Mouse (Mus musculus) embryonic fibroblast, embryonic 13.5 days (primary cell): ENCODE results near the gene Rapgef1. TPM values are rescaled to one million over a fixed set of nuclear protein-coding genes. Genes with fewer than 3 reads are reported as not detected.

Source experiments
- H3K27ac ChIP-seq: 2 replicates; pipeline ENCODE4 v1.5.1; 2012; ENCODE audit warnings: low read length, control low read depth, inconsistent platforms; ENCODE audit not compliant: insufficient read depth
- H3K4me1 ChIP-seq: 2 replicates; pipeline ENCODE4 v1.6.1; 2011; ENCODE audit warnings: low read length; ENCODE audit not compliant: control insufficient read depth, insufficient read depth
- H3K4me3 ChIP-seq: 2 replicates; pipeline ENCODE4 v1.5.1; 2011; ENCODE audit warnings: mild to moderate bottlenecking, control low read depth, low read length; ENCODE audit not compliant: insufficient read depth
- CTCF ChIP-seq: IDR thresholded peaks from 2 replicates; pipeline ENCODE4 v1.5.1; 2011; ENCODE audit warnings: mild to moderate bottlenecking, control low read depth, low read length, moderate library complexity, borderline replicate concordance; ENCODE audit not compliant: insufficient read depth
- POLR2A ChIP-seq: IDR thresholded peaks from 2 replicates; pipeline ENCODE4 v1.6.1; 2011; ENCODE audit warnings: low read depth, mild to moderate bottlenecking, control low read depth, low read length, moderate library complexity
- polyA plus RNA-seq: library from polyadenylated mRNA; stranded (reverse); fragments of >200 nt; gene quantifications from 2 replicates; pipeline ENCODE4 v1.2.4, GENCODE M21; 2011; ENCODE audit warnings: low read depth; ENCODE audit not compliant: missing spikeins, insufficient read length

Gene Rapgef1
- polyA plus RNA-seq, 1 experiment, result 43.1 TPM

DNA sequence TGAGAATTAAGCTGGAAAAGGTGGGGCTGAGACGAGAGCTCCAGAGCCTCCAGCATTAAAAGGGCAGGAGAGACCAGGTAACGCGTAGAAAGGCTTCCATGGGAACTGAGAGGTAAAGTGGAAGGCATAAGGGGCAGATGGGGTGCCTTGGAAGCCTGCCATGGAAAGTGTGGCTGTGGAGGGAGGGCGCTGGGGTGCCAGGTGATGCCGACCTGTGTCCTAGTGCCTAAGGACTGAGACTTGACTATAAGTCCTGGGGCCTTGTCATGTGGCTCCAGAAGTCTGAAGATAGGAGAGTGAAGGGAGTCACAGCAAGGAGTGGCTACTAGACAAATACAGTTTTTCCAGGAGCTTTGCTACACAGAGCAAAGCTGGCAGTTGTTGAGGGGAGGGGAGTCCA, 32.4 kb downstream of the Rapgef1 start:
- Histone ChIP-seq H3K27ac (no peak overlapping the region), H3K4me3 (no peak overlapping the region), H3K4me1 (peaks cover 13% of the 10 kb centered on the region; the same call in 1 of the 2 replicates)
- TF ChIP-seq CTCF (no peak), POLR2A (no peak)

DNA sequence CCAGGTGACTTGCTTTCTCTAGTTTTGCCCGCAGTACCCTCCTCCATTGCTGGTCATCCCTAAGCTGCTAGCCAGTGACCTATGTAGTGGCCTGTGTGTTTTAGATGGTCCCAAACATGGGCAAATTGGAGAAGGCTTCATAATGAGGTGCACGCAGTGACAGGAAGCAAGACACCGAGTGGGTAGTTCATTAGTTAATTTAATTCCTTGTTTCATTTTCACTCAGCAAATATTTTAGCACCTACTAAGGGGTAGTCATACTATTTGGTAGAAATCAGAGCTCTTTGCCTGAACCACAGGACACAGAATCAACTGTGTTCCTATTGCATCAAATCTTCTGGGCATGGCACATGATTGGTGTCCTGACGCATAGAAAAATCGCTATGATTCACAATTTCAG, 35.9 kb downstream of the Rapgef1 start:
- H3K4me1 ChIP-seq, result peaks cover 5% of the 10 kb centered on the region
- TF ChIP-seq POLR2A, result no peak
- TF ChIP-seq CTCF, result no peak
- no peak overlapping the region for H3K27ac ChIP-seq
- H3K4me3 ChIP-seq, result no peak overlapping the region

DNA sequence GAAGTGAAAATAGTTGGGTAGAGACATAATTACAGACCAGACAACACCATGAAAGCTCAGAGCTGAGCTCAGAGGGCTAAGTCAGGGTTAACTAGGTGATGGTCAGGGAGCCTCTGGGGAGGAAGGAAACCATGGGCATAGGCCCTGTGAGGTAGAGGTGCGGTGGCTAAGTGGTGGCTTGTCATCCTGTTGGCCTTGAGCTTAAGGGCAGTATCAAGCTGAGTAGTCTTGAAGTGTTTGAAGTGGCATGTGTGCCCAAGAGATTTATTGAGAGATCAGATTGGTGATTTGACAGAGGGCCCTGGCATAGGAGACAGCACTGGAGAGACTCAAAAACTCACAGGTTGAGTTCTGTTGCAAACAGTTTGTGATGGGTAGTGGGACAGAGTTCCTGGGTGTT, 36.6 kb downstream of the Rapgef1 start:
- H3K4me1 ChIP-seq, result peaks cover 6% of the 10 kb centered on the region
- no peak overlapping the region for H3K27ac ChIP-seq
- no peak overlapping the region for H3K4me3 ChIP-seq
- TF ChIP-seq POLR2A (no peak), CTCF (no peak)

DNA sequence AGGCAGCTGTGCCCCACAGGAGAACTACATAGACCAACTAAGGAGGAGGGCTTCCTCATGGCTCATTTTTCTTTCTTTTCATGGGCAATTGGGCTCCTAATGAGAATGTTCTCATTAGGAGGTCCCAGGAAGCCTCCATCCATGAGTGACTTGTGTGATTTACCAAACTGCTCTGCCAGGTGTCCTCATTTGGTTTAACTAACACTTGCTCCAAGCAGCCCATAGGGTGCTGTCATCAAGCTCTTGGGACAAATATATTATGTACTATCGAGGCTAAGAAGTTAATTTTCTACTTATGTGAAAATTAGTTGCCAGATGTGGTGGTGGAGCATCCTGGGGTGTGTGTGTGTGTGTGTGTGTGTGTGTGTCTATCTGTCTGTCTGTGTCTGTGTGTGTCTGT, 37.6 kb downstream of the Rapgef1 start:
- TF ChIP-seq CTCF, result no peak
- no peak for TF ChIP-seq POLR2A
- no peak overlapping the region for H3K4me3 ChIP-seq
- H3K4me1 ChIP-seq, result peaks cover 14% of the 10 kb centered on the region
- no peak overlapping the region for H3K27ac ChIP-seq

DNA sequence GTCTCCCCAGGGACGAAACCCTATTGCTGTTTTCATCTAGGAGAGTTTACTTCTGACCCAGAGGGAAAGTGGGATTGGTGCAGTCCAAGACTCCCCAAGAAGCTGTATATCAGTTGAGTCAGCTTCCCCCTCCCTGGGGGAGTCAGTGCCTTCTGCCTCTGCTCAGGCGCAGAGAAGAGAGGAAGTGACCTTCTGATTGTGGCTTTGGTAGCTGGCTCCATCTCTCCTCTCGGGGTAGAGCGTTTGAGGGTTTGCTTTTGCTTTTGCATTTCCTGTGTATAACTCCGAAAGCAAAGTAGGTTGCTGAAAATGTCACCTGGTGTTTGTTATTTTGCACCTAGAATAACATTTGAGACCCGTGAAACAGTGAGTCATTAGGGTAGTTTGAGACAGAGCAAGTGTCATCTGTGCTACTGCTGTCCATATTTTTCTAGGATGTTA, 42.3 kb downstream of the Rapgef1 start:
- no peak overlapping the region for H3K4me3 ChIP-seq
- no peak overlapping the region for H3K27ac ChIP-seq
- peaks cover 17% of the 10 kb centered on the region for H3K4me1 ChIP-seq
- no peak for TF ChIP-seq POLR2A
- TF ChIP-seq CTCF, result no peak

DNA sequence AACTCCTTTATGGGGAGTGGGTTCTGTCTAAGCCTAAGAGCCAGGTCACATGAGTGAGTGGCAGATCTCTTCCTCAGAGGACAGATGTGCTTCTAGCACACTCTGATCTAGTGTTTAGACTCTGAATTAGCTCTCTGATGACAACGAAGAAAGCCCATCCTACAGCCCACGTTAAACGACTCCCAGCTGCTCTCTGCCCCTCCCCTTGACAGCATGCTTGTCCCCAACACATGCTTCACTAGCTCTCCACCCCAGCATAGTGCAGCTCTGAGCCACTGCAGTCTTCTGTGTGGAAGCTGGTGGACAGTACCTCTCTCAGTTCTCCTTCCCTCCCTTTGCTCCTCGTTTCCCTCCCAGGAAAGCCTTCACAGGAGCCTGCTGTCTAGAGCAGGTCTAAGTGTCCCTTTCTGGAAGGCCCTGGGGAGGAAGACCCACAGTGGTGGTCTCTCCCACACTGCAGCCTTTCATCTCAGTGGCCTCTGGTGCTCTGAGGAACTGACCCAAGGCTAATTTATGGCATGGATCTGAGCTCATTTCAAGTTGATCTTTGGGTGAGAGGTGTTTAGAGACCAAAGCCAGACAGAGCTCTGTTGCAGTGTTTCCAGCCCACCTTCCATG, 43.8 kb downstream of the Rapgef1 start:
- H3K4me3 ChIP-seq, result no peak overlapping the region
- no peak for TF ChIP-seq CTCF
- no peak for TF ChIP-seq POLR2A
- peaks cover 21% of the 10 kb centered on the region for H3K4me1 ChIP-seq
- no peak overlapping the region for H3K27ac ChIP-seq

DNA sequence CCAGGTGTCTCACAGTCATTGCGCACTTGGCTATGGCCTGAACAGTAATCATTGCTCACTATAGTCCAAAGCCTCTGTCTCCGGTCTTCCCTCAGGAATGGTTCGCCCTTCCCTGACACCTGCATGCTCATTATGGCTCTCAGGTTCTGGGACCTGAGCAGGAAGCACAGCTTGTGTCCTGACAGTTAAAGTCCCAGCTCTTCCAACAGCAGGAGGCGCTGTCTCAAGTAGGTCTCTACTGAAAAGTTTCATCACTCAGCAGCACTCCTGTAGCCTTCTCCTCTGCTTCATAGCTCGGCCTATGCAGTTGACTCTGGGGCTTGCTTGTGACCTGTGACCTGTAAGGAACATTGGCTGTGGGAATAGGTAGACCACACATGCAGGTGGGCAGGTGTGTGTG, 45.9 kb downstream of the Rapgef1 start:
- TF ChIP-seq CTCF, result no peak
- TF ChIP-seq POLR2A, result no peak
- H3K4me3 ChIP-seq, result no peak overlapping the region
- H3K27ac ChIP-seq, result no peak overlapping the region
- peaks cover 36% of the 10 kb centered on the region for H3K4me1 ChIP-seq

DNA sequence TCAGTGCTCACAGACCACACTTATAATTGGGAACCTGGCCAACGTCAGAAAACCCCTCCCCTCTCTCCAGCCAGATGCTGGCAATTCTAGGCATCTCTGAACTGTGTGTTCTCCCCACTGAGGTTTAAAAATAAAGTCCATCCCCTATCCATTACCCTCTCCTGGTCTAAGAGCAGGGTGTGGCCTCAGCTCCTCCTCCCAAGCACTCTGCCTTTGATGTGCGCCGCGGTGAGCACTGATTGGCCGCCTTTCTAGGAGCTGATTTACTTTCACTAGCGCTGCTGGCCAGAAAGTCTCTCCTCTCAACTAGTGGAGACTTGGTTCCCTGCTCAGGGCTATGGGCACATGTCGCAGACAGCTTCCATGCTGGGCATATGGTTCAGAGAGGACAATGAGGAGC, 47.1 kb downstream of the Rapgef1 start:
- H3K27ac ChIP-seq, result no peak overlapping the region
- peaks cover 38% of the 10 kb centered on the region for H3K4me1 ChIP-seq
- no peak for TF ChIP-seq CTCF
- TF ChIP-seq POLR2A, result no peak

DNA sequence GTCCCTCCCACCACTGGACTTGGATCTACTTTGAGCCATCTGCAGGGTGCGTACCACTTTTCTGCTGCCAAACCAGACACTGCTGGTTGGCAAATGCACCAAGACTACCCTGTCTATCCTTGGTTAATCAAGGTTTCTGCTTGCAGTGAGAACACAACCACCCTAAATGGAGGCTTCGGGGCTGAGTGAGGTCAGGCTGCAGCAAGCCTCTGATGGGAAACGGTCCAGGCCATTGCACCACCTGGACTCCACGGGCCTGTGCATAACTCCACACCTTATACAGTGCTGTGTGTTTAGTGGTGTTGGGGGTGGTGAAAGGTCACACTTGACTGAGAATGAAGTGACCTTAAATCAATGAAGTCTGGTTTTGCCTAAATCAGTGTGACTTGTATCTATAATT, 47.6 kb downstream of the Rapgef1 start:
- Histone ChIP-seq H3K27ac (no peak overlapping the region), H3K4me3 (no peak overlapping the region), H3K4me1 (peaks cover 33% of the 10 kb centered on the region)
- TF ChIP-seq POLR2A, result no peak

More for the DNA sequence above, 47.1 kb downstream of the Rapgef1 start:
- no peak overlapping the region for H3K4me3 ChIP-seq

DNA sequence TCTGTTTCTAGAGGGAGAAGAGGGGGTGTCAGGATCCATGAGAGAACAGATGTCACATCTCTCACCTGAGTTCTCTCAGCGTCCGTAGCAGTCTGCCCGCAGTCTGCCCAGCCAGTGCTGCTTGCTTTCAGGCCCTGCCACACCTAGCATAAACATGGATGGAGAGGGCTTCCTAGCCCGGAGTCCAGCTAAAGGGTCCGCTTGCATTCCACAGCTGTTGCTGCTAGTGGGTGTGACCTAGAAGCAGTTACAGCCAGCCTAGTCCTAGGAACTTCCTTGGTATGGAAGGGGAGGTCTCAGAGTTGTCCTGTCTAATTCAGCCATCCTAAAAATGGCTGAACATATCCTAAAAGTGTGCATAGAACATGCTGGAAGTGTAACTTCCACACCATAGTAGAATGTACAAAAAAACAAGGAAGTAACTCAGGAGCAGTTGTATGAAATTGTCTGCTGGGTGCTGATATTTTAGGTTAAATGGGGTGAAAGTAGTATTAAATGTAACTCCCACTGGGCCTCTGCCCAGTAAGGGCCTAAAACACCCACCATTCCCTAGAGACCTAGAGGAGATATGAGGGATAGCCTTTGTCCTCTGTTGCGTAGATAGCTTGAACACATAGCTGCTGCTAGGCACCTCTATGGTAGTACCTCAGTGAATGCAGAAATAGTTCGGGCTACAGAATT, 48.6 kb downstream of the Rapgef1 start:
- no peak overlapping the region for H3K27ac ChIP-seq
- H3K4me3 ChIP-seq, result no peak overlapping the region
- TF ChIP-seq CTCF (no peak), POLR2A (no peak)
- peaks cover 30% of the 10 kb centered on the region for H3K4me1 ChIP-seq

DNA sequence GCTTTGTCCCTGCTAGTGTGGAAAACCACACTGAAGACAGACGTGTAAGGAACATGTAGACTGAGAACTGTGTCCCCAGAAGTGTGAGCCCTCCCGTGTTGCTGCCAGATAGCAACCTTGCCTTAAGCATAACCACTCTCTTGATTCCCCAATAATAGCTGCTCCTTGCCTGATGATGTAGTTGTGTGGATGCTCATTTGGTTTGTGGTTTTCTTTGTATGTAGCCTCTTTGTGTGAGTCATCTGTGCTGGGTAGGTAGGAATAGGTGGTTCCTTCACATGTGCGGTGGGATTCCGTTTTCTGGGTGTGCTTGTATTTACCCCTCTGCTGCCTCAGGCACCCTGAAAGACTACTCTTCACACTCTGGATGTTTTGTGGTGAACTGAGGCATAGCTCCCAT, 49.4 kb downstream of the Rapgef1 start:
- no peak overlapping the region; the same call in 1 of the 2 replicates for H3K27ac ChIP-seq
- peaks cover 28% of the 10 kb centered on the region for H3K4me1 ChIP-seq
- TF ChIP-seq POLR2A (no peak), CTCF (no peak)
- no peak overlapping the region for H3K4me3 ChIP-seq

DNA sequence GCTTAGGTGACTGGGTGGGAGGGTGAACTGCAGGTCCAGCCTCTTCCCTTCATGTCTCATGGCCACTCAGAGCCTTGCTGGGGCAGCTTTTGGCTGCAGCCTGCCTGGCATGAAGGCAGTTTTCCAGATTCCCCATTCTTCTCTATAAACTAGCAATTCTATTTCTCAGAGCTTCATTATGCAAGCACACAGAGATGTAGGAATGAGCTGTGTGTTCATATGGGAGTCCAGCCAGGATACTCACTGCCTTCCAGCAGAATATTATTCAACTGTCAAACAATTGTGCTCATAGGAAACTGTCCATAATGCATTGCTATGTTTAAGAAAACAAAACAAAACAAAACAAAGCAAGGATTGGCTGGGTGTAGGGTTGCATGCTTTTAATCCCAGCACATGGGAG, 50.2 kb downstream of the Rapgef1 start:
- Histone ChIP-seq H3K27ac (peak overlapping the region; percentile 20), H3K4me3 (no peak overlapping the region), H3K4me1 (peaks cover 28% of the 10 kb centered on the region)
- TF ChIP-seq CTCF, result no peak
- TF ChIP-seq POLR2A, result no peak
